Mouse (Mus musculus) forebrain, embryonic 14.5 days (tissue): ENCODE data around the gene Tpd52l2. TPM values are rescaled to one million over a fixed set of nuclear protein-coding genes. Genes with fewer than 3 reads are reported as not detected.
"Not testable (repeated sequence)": the region's sequence is repeated elsewhere in the genome, so short reads cannot be mapped to it uniquely, and the experiment has no call there.

ENCODE experiments used
- ATAC-seq: fragments of 200-750 bp; cut with Nextera tagmentation; 2 replicates; pipeline ENCODE4 v1.8.0; 2017; ENCODE audit warnings: mild to moderate bottlenecking, moderate library complexity
- DNase-seq: peaks from one replicate; pipeline ENCODE4 v3.0.0-alpha.2; 2015; ENCODE audit warnings: low spot score
- H3K27ac ChIP-seq: fragments of 300-500 bp; sonication (generic); 2 replicates; pipeline ENCODE4 v1.5.1; 2014; ENCODE audit warnings: low read depth, mild to moderate bottlenecking, control low read depth, low read length, moderate library complexity
- H3K27me3 ChIP-seq: fragments of 300-500 bp; sonication (generic); replicated peaks from 2 replicates; pipeline ENCODE4 v1.6.1; 2014; ENCODE audit warnings: low read length, control low read depth, mixed read lengths; ENCODE audit not compliant: control insufficient read depth, insufficient read depth
- H3K36me3 ChIP-seq: fragments of 300-500 bp; sonication (generic); 2 replicates; pipeline ENCODE4 v1.6.1; 2014; ENCODE audit warnings: low read length, control low read depth; ENCODE audit not compliant: control insufficient read depth, insufficient read depth
- H3K4me1 ChIP-seq: fragments of 300-500 bp; sonication (generic); 2 replicates; pipeline ENCODE4 v1.6.1; 2014; ENCODE audit warnings: antibody characterized with exemption, low read length, control low read depth; ENCODE audit not compliant: control insufficient read depth, insufficient read depth
- H3K4me2 ChIP-seq: fragments of 300-500 bp; sonication (generic); 2 replicates; pipeline ENCODE4 v1.6.1; 2014; ENCODE audit warnings: mild to moderate bottlenecking, control low read depth, low read length
- H3K4me3 ChIP-seq: fragments of 300-500 bp; sonication (generic); 2 replicates; pipeline ENCODE4 v1.5.1; 2014; ENCODE audit warnings: low read depth, low read length, control low read depth
- H3K9ac ChIP-seq: fragments of 300-500 bp; sonication (generic); 2 replicates; pipeline ENCODE4 v1.6.1; 2014; ENCODE audit warnings: mild to moderate bottlenecking, low read length, control low read depth, moderate library complexity
- H3K9me3 ChIP-seq: fragments of 300-500 bp; sonication (generic); replicated peaks from 2 replicates; pipeline ENCODE4 v1.6.1; 2016; ENCODE audit warnings: low read length, control low read depth, mixed read lengths; ENCODE audit not compliant: control insufficient read depth
- WGBS: fragments of 180-500 bp; shearing (Covaris S2); extraction: QIAGEN DNeasy Blood & Tissue Kit; methylation state at CpG from one replicate; pipeline ENCODE4 v1.1.7; 2014; 5-methylcytosine and 5-hydroxymethylcytosine counted together
- polyA plus RNA-seq: library from polyadenylated mRNA; unstranded; fragments of >200 nt; fragmentation: Nextera tagmentation; extraction: Ambion mirVana; gene quantifications from 2 replicates; pipeline ENCODE4 v1.2.1, GENCODE M21; 2014

Gene Tpd52l2
- polyA plus RNA-seq, 1 experiment from 2014 or later = 151 TPM

DNA sequence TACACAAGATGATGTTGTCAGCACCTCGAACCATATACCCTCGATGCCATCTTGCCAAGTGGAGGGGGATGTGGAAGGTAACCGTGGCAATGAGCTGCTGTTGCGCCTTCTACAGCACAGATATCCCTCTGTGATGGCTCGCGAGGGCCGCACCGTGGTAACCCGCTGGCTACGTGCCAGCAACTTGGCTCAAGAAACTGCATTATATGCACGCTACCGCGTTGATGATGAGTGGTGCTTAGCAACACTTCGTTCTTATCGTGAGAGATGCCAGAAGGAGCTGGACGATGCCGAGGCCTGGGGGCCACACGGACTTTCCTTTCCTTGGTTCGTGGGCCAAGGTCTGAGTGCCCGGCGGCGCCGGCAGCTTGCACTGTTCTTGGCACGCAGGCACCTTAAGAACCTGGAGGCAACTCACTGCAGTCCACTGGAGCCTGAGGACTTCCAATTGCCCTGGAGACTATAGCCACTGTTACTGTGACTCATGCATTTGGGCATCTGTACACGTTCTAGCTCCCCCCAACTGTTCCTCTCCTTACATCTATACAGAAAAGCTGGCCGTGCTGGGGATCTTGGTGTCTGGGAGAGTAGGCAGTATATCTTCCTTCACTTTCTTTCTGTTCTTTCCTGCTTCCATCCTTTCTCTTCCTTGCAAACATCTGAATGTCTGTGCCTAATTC is 2.5 kb upstream of the Tpd52l2 start:
- no peaks in the 10 kb centered on the region for H3K27me3 ChIP-seq
- H3K36me3 ChIP-seq = no peaks in the 10 kb centered on the region
- H3K9me3 ChIP-seq = no peaks in the 10 kb centered on the region
- H3K4me1 ChIP-seq = peaks cover 7% of the 10 kb centered on the region
- no peak overlapping the region for H3K4me3 ChIP-seq
- no peak overlapping the region for H3K9ac ChIP-seq
- 67% methylated on average over 26 of the region's 26 CpGs for WGBS
- ATAC-seq (no peak), DNase-seq (no peak)
- no peak overlapping the region for H3K4me2 ChIP-seq
- no peak overlapping the region for H3K27ac ChIP-seq

DNA sequence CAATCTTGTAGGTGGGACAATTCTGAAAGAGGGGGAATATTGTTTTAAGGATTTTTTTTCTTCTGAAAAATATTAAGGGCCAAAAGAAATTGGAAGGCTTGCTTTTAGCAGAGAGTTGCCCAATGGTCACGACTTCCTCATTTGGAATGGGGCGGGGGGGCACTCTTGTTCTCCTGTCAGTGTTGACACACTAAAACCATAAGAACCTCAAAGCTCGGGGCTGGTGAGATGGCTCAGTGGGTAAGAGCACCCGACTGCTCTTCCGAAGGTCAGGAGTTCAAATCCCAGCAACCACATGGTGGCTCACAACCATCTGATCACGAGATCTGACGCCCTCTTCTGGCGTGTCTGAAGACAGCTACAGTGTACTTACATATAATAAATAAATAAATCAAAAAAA is 1.1 kb upstream of the Tpd52l2 start:
- not testable (repeated sequence) for H3K4me1 ChIP-seq, H3K27ac ChIP-seq, H3K9ac ChIP-seq, H3K36me3 ChIP-seq, H3K4me3 ChIP-seq, ATAC-seq, H3K27me3 ChIP-seq, DNase-seq, H3K9me3 ChIP-seq
- WGBS = 72% methylated on average over 8 of the region's 8 CpGs
- H3K4me2 ChIP-seq = peak overlapping the region; percentile 69; the same call in 1 of the 2 replicates

- Histone ChIP-seq H3K4me3 (peak overlapping the region; percentile 92), H3K4me1 (peaks cover 7% of the 10 kb centered on the region), H3K36me3 (peaks cover 13% of the 10 kb centered on the region), H3K9ac (peak overlapping the region; percentile 58), H3K27me3 (no peaks in the 10 kb centered on the region), H3K4me2 (peak overlapping the region; percentile 69), H3K27ac (peak overlapping the region; percentile 70), H3K9me3 (no peaks in the 10 kb centered on the region)
- ATAC-seq = peak; percentile 19
- WGBS = 10% methylated on average over 8 of the region's 8 CpGs
- DNase-seq = peak; percentile 72
These were observed 661 bp upstream of the Tpd52l2 start for GRCm38 (mm10) chr2:181496281-181496680.

DNA sequence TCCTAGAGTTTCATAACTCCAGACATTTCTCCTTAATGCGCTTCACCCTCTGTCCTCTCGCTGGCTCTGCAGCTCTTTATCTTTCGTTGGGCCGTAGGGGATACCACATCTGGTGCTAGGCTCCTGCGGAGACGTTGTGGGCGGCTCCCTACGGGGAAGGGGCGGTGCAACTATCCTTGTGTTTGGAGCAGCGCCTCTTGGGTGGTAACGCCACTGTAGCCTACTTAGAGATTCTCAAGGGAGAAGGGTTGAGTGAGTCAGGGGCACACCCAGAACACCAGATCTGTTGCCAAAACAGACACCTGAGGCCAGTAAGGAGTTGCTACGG is 570 bp downstream of the Tpd52l2 start:
- WGBS = under 1% methylated on average over 12 of the region's 12 CpGs
- Histone ChIP-seq H3K9ac (peak overlapping the region; percentile 90), H3K27ac (peak overlapping the region; percentile 86), H3K4me2 (peak overlapping the region; percentile 69), H3K36me3 (peaks cover 26% of the 10 kb centered on the region), H3K4me3 (peak overlapping the region; percentile 92), H3K27me3 (no peaks in the 10 kb centered on the region), H3K9me3 (no peaks in the 10 kb centered on the region), H3K4me1 (peaks cover 7% of the 10 kb centered on the region)
- peak; percentile 25; the same call in 1 of the 2 replicates for ATAC-seq
- peak; percentile 18 for DNase-seq

GRCm38 (mm10) chr2:181498644-181499043 is 1.7 kb downstream of the Tpd52l2 start:
- H3K36me3 ChIP-seq = peaks cover 36% of the 10 kb centered on the region
- H3K9ac ChIP-seq = no peak overlapping the region
- H3K27me3 ChIP-seq = no peaks in the 10 kb centered on the region
- DNase-seq (no peak), ATAC-seq (no peak)
- H3K4me1 ChIP-seq = peaks cover 7% of the 10 kb centered on the region
- H3K9me3 ChIP-seq = no peaks in the 10 kb centered on the region
- H3K4me3 ChIP-seq = no peak overlapping the region
- H3K4me2 ChIP-seq = no peak overlapping the region
- no peak overlapping the region for H3K27ac ChIP-seq
- WGBS = 75% methylated on average over 4 of the region's 4 CpGs

DNA sequence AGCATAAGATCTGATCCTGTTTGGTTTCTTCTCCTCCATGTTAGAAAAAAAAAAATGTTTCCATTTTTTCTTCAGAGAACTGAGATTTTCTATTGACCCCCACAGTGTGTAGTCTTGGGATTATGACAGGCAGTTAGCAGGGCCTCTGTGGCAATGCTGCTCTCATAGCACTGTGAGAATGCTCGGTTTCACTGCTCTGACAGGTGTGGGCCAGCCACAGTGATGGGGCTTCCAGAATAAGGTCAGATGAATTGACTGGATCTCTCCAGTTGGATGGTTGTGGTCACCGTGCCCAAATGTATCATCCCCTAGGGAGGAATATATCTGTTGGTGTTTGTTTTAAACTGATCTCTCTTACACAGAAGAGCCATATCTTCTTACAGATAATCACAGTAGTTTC is 12.2 kb downstream of the Tpd52l2 start:
- H3K9me3 ChIP-seq = no peaks in the 10 kb centered on the region

DNA sequence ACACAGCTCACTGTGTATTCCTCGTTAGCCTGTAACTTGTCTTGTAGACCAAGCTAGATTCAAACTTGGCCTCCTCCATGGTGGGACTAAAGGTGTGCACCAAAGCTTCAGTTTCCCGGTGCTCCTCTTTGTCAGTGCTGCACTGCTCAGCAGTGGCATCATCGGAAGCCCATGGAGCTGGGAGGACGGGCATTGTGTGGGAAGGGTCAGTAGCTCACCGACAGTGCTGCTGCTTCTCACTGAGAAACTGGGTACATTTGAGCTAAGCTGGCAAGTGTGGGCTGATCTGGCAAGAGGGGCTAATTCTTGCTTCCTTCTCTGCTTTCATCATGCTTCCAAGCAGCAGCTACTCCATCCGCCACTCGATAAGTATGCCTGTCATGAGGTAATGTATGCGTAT is 14.3 kb downstream of the Tpd52l2 start:
- Histone ChIP-seq H3K36me3 (peaks cover 80% of the 10 kb centered on the region), H3K9ac (no peak overlapping the region), H3K9me3 (no peaks in the 10 kb centered on the region), H3K4me2 (no peak overlapping the region), H3K27ac (no peak overlapping the region), H3K4me3 (no peak overlapping the region), H3K4me1 (no peaks in the 10 kb centered on the region), H3K27me3 (no peaks in the 10 kb centered on the region)
- DNase-seq (no peak), ATAC-seq (no peak)
- 95% methylated on average over 8 of the region's 8 CpGs for WGBS

More for the DNA sequence above, 12.2 kb downstream of the Tpd52l2 start:
- Histone ChIP-seq H3K4me1 (no peaks in the 10 kb centered on the region), H3K4me3 (no peak overlapping the region), H3K9ac (no peak overlapping the region), H3K27me3 (no peaks in the 10 kb centered on the region), H3K36me3 (peaks cover 78% of the 10 kb centered on the region), H3K4me2 (no peak overlapping the region), H3K27ac (no peak overlapping the region)
- ATAC-seq (no peak), DNase-seq (no peak)
- WGBS = 94% methylated on average over 2 of the region's 2 CpGs

GRCm38 (mm10) chr2:181519201-181519600 is 22.3 kb downstream of the Tpd52l2 start:
- 85% methylated on average over 3 of the region's 3 CpGs for WGBS
- Histone ChIP-seq H3K4me3 (peak overlapping the region; percentile 95), H3K4me1 (peaks cover 18% of the 10 kb centered on the region), H3K27ac (peak overlapping the region; percentile 95), H3K9ac (peak overlapping the region; percentile 94), H3K27me3 (no peaks in the 10 kb centered on the region), H3K9me3 (no peaks in the 10 kb centered on the region), H3K36me3 (peaks cover 33% of the 10 kb centered on the region), H3K4me2 (peak overlapping the region; percentile 66)
- ATAC-seq (no peak), DNase-seq (no peak)

- Histone ChIP-seq H3K4me2 (peak within 1 kb of the TSS; percentile 66), H3K4me3 (peak within 1 kb of the TSS; percentile 95), H3K27ac (peak within 1 kb of the TSS; percentile 95), H3K9ac (peak within 1 kb of the TSS; percentile 94), H3K9me3 (no peaks in the 10 kb centered on the region), H3K36me3 (peaks cover 22% of the 10 kb centered on the region), H3K27me3 (no peaks in the 10 kb centered on the region), H3K4me1 (peaks cover 18% of the 10 kb centered on the region)
- under 1% methylated on average over 74 of the region's 74 CpGs for WGBS
- peak; percentile 98 for ATAC-seq
- peak; percentile 99 for DNase-seq
These were observed 23.4 kb downstream of the Tpd52l2 start, which contains the start of gene Dnajc5 for GRCm38 (mm10) chr2:181520118-181520935. TSS of gene Dnajc5 (plus strand) at chr2:181520485.
